Mouse (Mus musculus): ENCODE data around the gene Rnf144a.
A peak's percentile ranks its signal among the peaks of the same experiment; 100 is the strongest.

DNA sequence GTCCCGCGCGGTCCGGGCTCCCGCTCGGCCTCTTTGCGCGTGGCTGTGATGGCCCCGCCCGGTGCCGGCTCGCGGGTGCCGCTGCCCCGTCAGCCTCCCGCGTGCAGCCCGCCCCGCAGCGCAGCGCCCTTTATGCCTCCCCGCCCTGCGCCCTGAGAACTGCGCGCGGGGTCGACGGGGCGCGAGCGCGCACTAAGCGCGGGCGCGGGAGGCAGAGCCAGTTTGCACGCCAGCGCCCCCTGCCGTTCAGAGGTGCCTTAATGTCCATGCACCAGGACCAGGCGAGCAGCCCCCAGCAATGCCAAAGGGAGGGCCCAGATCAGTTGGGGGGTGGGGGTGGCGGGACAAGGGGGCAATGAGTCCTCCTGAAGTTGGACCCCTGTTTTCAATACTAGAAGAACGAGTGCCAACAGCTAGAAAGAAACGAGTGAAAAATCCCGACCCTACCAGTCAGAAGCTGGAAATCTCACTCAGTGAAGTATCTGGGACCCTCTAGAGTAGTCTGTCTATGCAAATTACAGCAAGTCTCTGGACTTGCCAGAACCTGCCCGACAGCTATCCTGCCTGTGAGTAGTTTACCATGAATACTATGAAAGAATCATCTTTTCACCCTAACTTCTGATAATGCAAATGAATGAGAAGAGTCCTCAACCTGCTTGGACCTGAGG is at the start of gene Rnf144a:
- TF ChIP-seq CTCF (IDR thresholded peaks at IDR 0.05; ENCODE audit: insufficient read depth, low read length) (peak; percentile 70), POLR2A (IDR thresholded peaks at IDR 0.05; ENCODE audit: borderline replicate concordance, extremely low read depth, low read depth, low read length) (no peak)

All from lung, adult 2 months (tissue).